Mouse (Mus musculus) T-helper 17 cell (primary cell): ENCODE measurements around the gene Kirrel3.

Experiments
- in situ Hi-C, 2 experiments: fragments of 300-600 bp; cut with MboI, MseI; formaldehyde crosslinking; loops; 1 replicate in 1 of 2; 2 replicates in 1 of 2; pipeline ENCODE4 v1.15.1; 2025; ENCODE audit warnings: high pct_unique_total_duplicates in 2 of 2

Gene Kirrel3

GRCm38 (mm10) chr9:34498651-34499050 lies 13.0 kb downstream of the Kirrel3 start:
- in situ Hi-C loops, result loop anchor here in 1 of 2 experiments (10.0 kb wide), 1 partner anchor 246 kb away; no protein-coding TSS in a partner anchor

- in situ Hi-C loops, result loop anchor here in 1 of 2 experiments (10.0 kb wide), 1 partner anchor 1018 kb away; no protein-coding TSS in a partner anchor
These were observed 21.5 kb downstream of the Kirrel3 start for GRCm38 (mm10) chr9:34507164-34507563.

GRCm38 (mm10) chr9:34518861-34519260 lies 33.2 kb downstream of the Kirrel3 start:
- in situ Hi-C loops, result no loop called here

- in situ Hi-C loops, result no loop called here
These were observed 34.7 kb downstream of the Kirrel3 start for GRCm38 (mm10) chr9:34520234-34520950.

GRCm38 (mm10) chr9:34525695-34526094 lies 40.0 kb downstream of the Kirrel3 start:
- in situ Hi-C loops, result no loop called here

GRCm38 (mm10) chr9:34538591-34539335 lies 53.1 kb downstream of the Kirrel3 start:
- in situ Hi-C loops, result no loop called here

GRCm38 (mm10) chr9:34541908-34542307 lies 56.2 kb downstream of the Kirrel3 start:
- in situ Hi-C loops, result no loop called here

- in situ Hi-C loops, result no loop called here
These were observed 70.0 kb downstream of the Kirrel3 start for GRCm38 (mm10) chr9:34555699-34556098.

GRCm38 (mm10) chr9:34557846-34558245 lies 72.2 kb downstream of the Kirrel3 start:
- in situ Hi-C loops, result no loop called here

- in situ Hi-C loops, result no loop called here
These were observed 72.7 kb downstream of the Kirrel3 start for GRCm38 (mm10) chr9:34558291-34558899.

- in situ Hi-C loops, result no loop called here
These were observed 73.4 kb downstream of the Kirrel3 start for GRCm38 (mm10) chr9:34559102-34559501.

- in situ Hi-C loops, result no loop called here
These were observed 75.6 kb downstream of the Kirrel3 start for GRCm38 (mm10) chr9:34561281-34561680.

- in situ Hi-C loops, result no loop called here
These were observed 76.8 kb downstream of the Kirrel3 start for GRCm38 (mm10) chr9:34562437-34563000.

- in situ Hi-C loops, result no loop called here
These were observed 88.2 kb downstream of the Kirrel3 start for GRCm38 (mm10) chr9:34573906-34574305.

GRCm38 (mm10) chr9:34574611-34575010 lies 88.9 kb downstream of the Kirrel3 start:
- in situ Hi-C loops, result no loop called here

- in situ Hi-C loops, result no loop called here
These were observed 93.5 kb downstream of the Kirrel3 start for GRCm38 (mm10) chr9:34579174-34579573.

- in situ Hi-C loops, result no loop called here
These were observed 94.4 kb downstream of the Kirrel3 start for GRCm38 (mm10) chr9:34580059-34580458.

- in situ Hi-C loops, result no loop called here
These were observed 96.8 kb downstream of the Kirrel3 start for GRCm38 (mm10) chr9:34582496-34582895.

- in situ Hi-C loops, result no loop called here
These were observed 99.8 kb downstream of the Kirrel3 start for GRCm38 (mm10) chr9:34585487-34585886.

GRCm38 (mm10) chr9:34586080-34586479 lies 100.4 kb downstream of the Kirrel3 start:
- in situ Hi-C loops, result no loop called here

GRCm38 (mm10) chr9:34589799-34590198 lies 104.1 kb downstream of the Kirrel3 start:
- in situ Hi-C loops, result no loop called here

GRCm38 (mm10) chr9:34592073-34592610 lies 106.4 kb downstream of the Kirrel3 start:
- in situ Hi-C loops, result no loop called here
